Mouse (Mus musculus): ENCODE data around the gene Msrb3. TPM values are rescaled to one million over a fixed set of nuclear protein-coding genes. Genes with fewer than 3 reads are reported as not detected.

The Msrb3 gene
- polyA plus RNA-seq, 1 experiment: 9.4 TPM

DNA sequence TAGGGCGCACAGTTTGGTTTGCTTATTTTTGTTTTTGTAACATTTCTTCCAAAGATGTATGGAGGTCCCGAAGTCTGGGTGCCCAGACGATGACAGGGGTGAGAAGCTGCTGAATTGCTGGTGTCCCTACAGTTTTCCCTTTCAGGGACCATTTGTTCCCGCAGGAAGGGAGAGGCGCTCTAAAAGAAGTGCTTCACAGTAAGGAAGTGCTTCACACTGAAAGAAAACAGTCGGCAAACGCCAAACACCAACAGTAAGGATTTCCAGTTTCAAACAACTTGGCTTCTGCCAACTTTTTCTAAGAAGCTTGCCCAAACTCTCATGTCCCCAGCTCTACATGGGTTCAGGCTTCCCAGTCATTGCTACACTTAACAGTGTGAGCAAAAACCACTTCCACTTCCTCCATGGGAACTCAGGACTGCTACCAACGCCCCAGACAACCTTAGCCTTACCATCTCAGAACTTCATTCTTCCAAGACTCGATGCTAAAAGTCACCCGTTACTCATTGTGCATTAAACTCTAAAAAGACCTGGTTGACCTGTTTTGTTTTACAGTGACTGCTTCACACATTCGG is 106.6 kb downstream of the Msrb3 start:
- TF ChIP-seq POLR2A (IDR thresholded peaks at IDR 0.05; ENCODE audit: low read depth, low read length) (no peak), CTCF (conservative IDR thresholded peaks at IDR 0.05; ENCODE audit: insufficient read depth, insufficient read length, low read depth, low read length) (no peak)
- Histone ChIP-seq H3K4me3 (ENCODE audit: insufficient read depth, low read depth, low read length) (no peak overlapping the region), H3K36me3 (ENCODE audit: control insufficient read depth, insufficient read depth, low read length) (no peaks in the 10 kb centered on the region), H3K27me3 (replicated peaks; ENCODE audit: control insufficient read depth, insufficient read depth, low read length) (no peaks in the 10 kb centered on the region), H3K4me1 (ENCODE audit: control insufficient read depth, insufficient read depth, low read length) (no peaks in the 10 kb centered on the region), H3K27ac (ENCODE audit: insufficient read depth, low read depth, low read length) (no peak overlapping the region)
- DNase-seq: no peak
- 65% methylated on average over 11 of the region's 11 CpGs for WGBS

DNA sequence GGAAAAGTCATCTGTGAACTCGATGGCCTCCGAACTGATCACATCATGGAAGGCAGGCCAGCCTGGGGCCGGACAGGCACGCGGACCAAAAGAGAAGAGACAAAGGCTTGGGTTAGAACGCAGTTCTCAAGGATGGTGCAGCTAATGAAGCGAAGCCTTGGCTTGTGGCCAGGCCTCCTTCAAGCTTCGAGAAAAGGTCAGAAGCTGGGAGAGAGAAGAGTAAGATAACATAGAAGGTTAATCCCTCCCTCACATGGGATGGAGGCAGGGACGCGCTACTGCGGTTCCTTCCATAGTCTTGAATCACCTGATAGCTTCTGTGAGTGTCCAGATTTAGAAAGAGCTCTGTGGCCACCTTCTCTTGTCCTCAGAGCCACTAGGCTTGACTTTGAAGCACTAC is 107.5 kb downstream of the Msrb3 start:
- 69% methylated on average over 11 of the region's 11 CpGs for WGBS
- TF ChIP-seq POLR2A (IDR thresholded peaks at IDR 0.05; ENCODE audit: low read depth, low read length): no peak
- TF ChIP-seq CTCF (conservative IDR thresholded peaks at IDR 0.05; ENCODE audit: insufficient read depth, insufficient read length, low read depth, low read length): no peak
- DNase-seq: no peak
- H3K36me3 ChIP-seq (ENCODE audit: control insufficient read depth, insufficient read depth, low read length): no peaks in the 10 kb centered on the region
- H3K27me3 ChIP-seq (replicated peaks; ENCODE audit: control insufficient read depth, insufficient read depth, low read length): no peaks in the 10 kb centered on the region
- no peak overlapping the region for H3K27ac ChIP-seq (ENCODE audit: insufficient read depth, low read depth, low read length)
- no peak overlapping the region for H3K4me3 ChIP-seq (ENCODE audit: insufficient read depth, low read depth, low read length)
- no peaks in the 10 kb centered on the region for H3K4me1 ChIP-seq (ENCODE audit: control insufficient read depth, insufficient read depth, low read length)

- H3K4me1 ChIP-seq (ENCODE audit: control insufficient read depth, insufficient read depth, low read length): no peaks in the 10 kb centered on the region
- no peak overlapping the region for H3K4me3 ChIP-seq (ENCODE audit: insufficient read depth, low read depth, low read length)
- 58% methylated on average over 10 of the region's 10 CpGs for WGBS
- no peaks in the 10 kb centered on the region for H3K27me3 ChIP-seq (replicated peaks; ENCODE audit: control insufficient read depth, insufficient read depth, low read length)
- no peak for TF ChIP-seq CTCF (conservative IDR thresholded peaks at IDR 0.05; ENCODE audit: insufficient read depth, insufficient read length, low read depth, low read length)
- no peak for TF ChIP-seq POLR2A (IDR thresholded peaks at IDR 0.05; ENCODE audit: low read depth, low read length)
- no peaks in the 10 kb centered on the region for H3K36me3 ChIP-seq (ENCODE audit: control insufficient read depth, insufficient read depth, low read length)
- no peak for DNase-seq
- H3K27ac ChIP-seq (ENCODE audit: insufficient read depth, low read depth, low read length): no peak overlapping the region
These were observed 111.7 kb downstream of the Msrb3 start for GRCm38 (mm10) chr10:120787202-120787601.

DNA sequence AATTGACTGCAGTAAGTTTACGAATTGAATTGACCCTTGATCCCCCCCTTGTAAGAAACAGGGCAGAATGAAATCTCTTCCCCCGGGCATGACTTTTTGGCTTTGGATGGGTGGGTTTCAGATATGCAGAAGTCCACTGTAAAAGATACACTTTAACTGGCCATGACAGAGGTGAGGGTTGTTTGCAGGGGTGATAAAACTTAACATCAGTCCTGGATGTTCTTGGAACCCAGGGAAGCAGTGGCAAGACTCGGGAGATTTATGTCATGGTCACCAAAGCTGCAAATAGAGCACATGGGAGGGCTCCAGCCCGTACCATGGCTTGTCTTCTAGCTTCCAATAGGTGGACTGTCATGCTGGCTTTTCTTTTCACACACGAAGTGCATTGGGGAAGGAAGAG is 114.4 kb downstream of the Msrb3 start:
- no peaks in the 10 kb centered on the region for H3K27me3 ChIP-seq (replicated peaks; ENCODE audit: control insufficient read depth, insufficient read depth, low read length)
- no peak overlapping the region for H3K27ac ChIP-seq (ENCODE audit: insufficient read depth, low read depth, low read length)
- TF ChIP-seq CTCF (conservative IDR thresholded peaks at IDR 0.05; ENCODE audit: insufficient read depth, insufficient read length, low read depth, low read length) (no peak), POLR2A (IDR thresholded peaks at IDR 0.05; ENCODE audit: low read depth, low read length) (no peak)
- no peaks in the 10 kb centered on the region for H3K4me1 ChIP-seq (ENCODE audit: control insufficient read depth, insufficient read depth, low read length)
- H3K4me3 ChIP-seq (ENCODE audit: insufficient read depth, low read depth, low read length): no peak overlapping the region
- H3K36me3 ChIP-seq (ENCODE audit: control insufficient read depth, insufficient read depth, low read length): no peaks in the 10 kb centered on the region
- 29% methylated on average over 5 of the region's 5 CpGs for WGBS
- no peak for DNase-seq

DNA sequence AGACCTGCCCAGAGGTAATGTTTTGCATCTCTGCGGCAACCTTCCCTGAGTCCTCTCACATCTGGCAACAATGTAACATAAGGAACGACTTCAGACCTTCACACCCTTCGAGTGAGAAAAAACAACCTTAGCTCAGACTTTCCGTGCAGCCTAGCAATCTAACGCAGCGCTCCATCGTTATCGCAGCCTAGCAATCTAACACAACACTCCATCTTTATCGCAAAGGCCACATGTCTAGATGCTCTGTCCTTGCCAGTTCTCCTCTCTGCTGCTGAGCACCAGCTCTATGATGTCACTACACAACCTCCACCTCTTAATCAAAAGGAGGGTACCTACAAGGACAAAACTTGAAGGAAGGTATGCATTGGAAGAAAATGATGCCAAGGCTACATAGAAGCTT is 115.5 kb downstream of the Msrb3 start:
- no peaks in the 10 kb centered on the region for H3K4me1 ChIP-seq (ENCODE audit: control insufficient read depth, insufficient read depth, low read length)
- no peak overlapping the region for H3K4me3 ChIP-seq (ENCODE audit: insufficient read depth, low read depth, low read length)
- DNase-seq: no peak
- WGBS: 63% methylated on average over 9 of the region's 9 CpGs
- no peak for TF ChIP-seq CTCF (conservative IDR thresholded peaks at IDR 0.05; ENCODE audit: insufficient read depth, insufficient read length, low read depth, low read length)
- no peak for TF ChIP-seq POLR2A (IDR thresholded peaks at IDR 0.05; ENCODE audit: low read depth, low read length)
- no peaks in the 10 kb centered on the region for H3K36me3 ChIP-seq (ENCODE audit: control insufficient read depth, insufficient read depth, low read length)
- H3K27me3 ChIP-seq (replicated peaks; ENCODE audit: control insufficient read depth, insufficient read depth, low read length): no peaks in the 10 kb centered on the region
- no peak overlapping the region for H3K27ac ChIP-seq (ENCODE audit: insufficient read depth, low read depth, low read length)

- Histone ChIP-seq H3K4me3 (ENCODE audit: insufficient read depth, low read depth, low read length) (no peak overlapping the region), H3K27me3 (replicated peaks; ENCODE audit: control insufficient read depth, insufficient read depth, low read length) (no peaks in the 10 kb centered on the region), H3K4me1 (ENCODE audit: control insufficient read depth, insufficient read depth, low read length) (no peaks in the 10 kb centered on the region), H3K36me3 (ENCODE audit: control insufficient read depth, insufficient read depth, low read length) (no peaks in the 10 kb centered on the region), H3K27ac (ENCODE audit: insufficient read depth, low read depth, low read length) (no peak overlapping the region)
- WGBS: 90% methylated on average over 3 of the region's 3 CpGs
- no peak for TF ChIP-seq CTCF (conservative IDR thresholded peaks at IDR 0.05; ENCODE audit: insufficient read depth, insufficient read length, low read depth, low read length)
- TF ChIP-seq POLR2A (IDR thresholded peaks at IDR 0.05; ENCODE audit: low read depth, low read length): no peak
- no peak for DNase-seq
These were observed 121.4 kb downstream of the Msrb3 start for GRCm38 (mm10) chr10:120777499-120777898.

DNA sequence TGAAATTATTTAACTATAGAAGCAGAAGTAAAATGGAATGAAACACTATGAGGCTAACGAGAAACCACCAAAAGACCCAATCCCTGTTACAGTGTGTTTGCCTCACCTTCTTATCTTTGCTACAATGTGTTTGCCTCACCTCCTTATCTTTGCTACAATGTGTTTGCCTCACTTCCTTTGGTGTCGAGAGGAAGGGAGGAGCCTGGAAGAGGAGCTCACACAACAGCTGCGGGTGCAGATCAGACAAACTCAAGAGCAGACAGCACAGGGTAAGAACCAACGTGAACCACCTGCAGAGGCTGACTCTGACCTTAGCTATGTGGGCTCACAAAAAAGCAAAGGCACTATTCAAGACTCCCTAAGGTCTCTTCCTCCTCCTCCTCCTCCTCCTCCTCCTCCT is 123.5 kb downstream of the Msrb3 start:
- Histone ChIP-seq H3K4me3 (ENCODE audit: insufficient read depth, low read depth, low read length) (no peak overlapping the region), H3K27me3 (replicated peaks; ENCODE audit: control insufficient read depth, insufficient read depth, low read length) (no peaks in the 10 kb centered on the region), H3K36me3 (ENCODE audit: control insufficient read depth, insufficient read depth, low read length) (no peaks in the 10 kb centered on the region), H3K4me1 (ENCODE audit: control insufficient read depth, insufficient read depth, low read length) (no peaks in the 10 kb centered on the region), H3K27ac (ENCODE audit: insufficient read depth, low read depth, low read length) (no peak overlapping the region)
- TF ChIP-seq POLR2A (IDR thresholded peaks at IDR 0.05; ENCODE audit: low read depth, low read length) (no peak), CTCF (conservative IDR thresholded peaks at IDR 0.05; ENCODE audit: insufficient read depth, insufficient read length, low read depth, low read length) (no peak)
- 69% methylated on average over 4 of the region's 4 CpGs for WGBS
- no peak for DNase-seq

Measured in kidney, adult 2 months (tissue).